In genomic region chr10:12916376-12916775, GRCm38 (mm10) we compare ENCODE assay signal across 26 mouse cellular contexts. TPM values are rescaled to one million over a fixed set of nuclear protein-coding genes. Genes with fewer than 3 reads are reported as not detected.
DNase-seq lines count a peak whose midpoint lies in the region; TF ChIP-seq lines count a peak whose summit lies in the region.
"Had no signal": no experiment of that assay in that cellular context is flagged by ENCODE, and none has a peak within 500 bp of the region (broad histone marks: within the 10 kb centered on the region; RNA-seq: fewer than 3 reads in every experiment).

No protein-coding gene starts in this region.

- no peaks in the 10 kb centered on the region for H3K4me1 ChIP-seq in ES-Bruce4 (ENCODE audit: control insufficient read depth, insufficient read depth, low read length)
- H3K4me1 ChIP-seq in embryonic fibroblast, embryonic 13.5 days (ENCODE audit: control insufficient read depth, insufficient read depth, low read length), result peaks cover 5% of the 10 kb centered on the region; the same call in 1 of the 2 replicates
- peaks cover 21% of the 10 kb centered on the region for H3K4me1 ChIP-seq in limb, embryonic 10.5 days
- H3K4me1 ChIP-seq: forebrain, embryonic 12.5 days; forebrain, embryonic 15.5 days; hindbrain, embryonic 13.5 days; intestine, embryonic 15.5 days had no signal

- peak overlapping the region; percentile 43; the same call in 1 of the 2 replicates for H3K27ac ChIP-seq in layer of hippocampus, adult 2 months
- H3K27ac ChIP-seq in ES-Bruce4 (ENCODE audit: insufficient read depth, low read length), result 0 out of 2 replicates have a peak overlapping the region, but pooled peaks have one; percentile 96
- peak overlapping the region; percentile 30; the same call in 1 of the 2 replicates for H3K27ac ChIP-seq in embryonic fibroblast, embryonic 13.5 days (ENCODE audit: insufficient read depth, low read length)
- H3K27ac ChIP-seq in limb, embryonic 10.5 days, result no peak overlapping the region
- H3K27ac ChIP-seq: embryonic facial prominence, embryonic 15.5 days; forebrain, embryonic 12.5 days; forebrain, embryonic 15.5 days; heart, embryonic 15.5 days; hindbrain, embryonic 13.5 days; intestine, embryonic 15.5 days had no signal

- TF ChIP-seq EP300 in ES-Bruce4 (IDR thresholded peaks at IDR 0.05; ENCODE audit: insufficient read depth, low read depth, low read length), result no peak

- TF ChIP-seq POLR2A in ES-Bruce4 (IDR thresholded peaks at IDR 0.05; ENCODE audit: insufficient read depth, low read length), result no peak
- no peak for TF ChIP-seq POLR2A in embryonic fibroblast, embryonic 13.5 days (IDR thresholded peaks at IDR 0.05; ENCODE audit: low read depth, low read length)

- H3K36me3 ChIP-seq in ES-Bruce4 (ENCODE audit: control insufficient read depth, insufficient read depth, low read length, poor library complexity, severe bottlenecking), result no peaks in the 10 kb centered on the region
- no peaks in the 10 kb centered on the region for H3K36me3 ChIP-seq in limb, embryonic 10.5 days
- H3K36me3 ChIP-seq: embryonic facial prominence, embryonic 12.5 days; embryonic facial prominence, embryonic 15.5 days; forebrain, embryonic 12.5 days; forebrain, embryonic 15.5 days; heart, embryonic 12.5 days; heart, embryonic 15.5 days; hindbrain, embryonic 10.5 days; hindbrain, embryonic 13.5 days; intestine, embryonic 15.5 days had no signal

- no peak overlapping the region for H3K4me3 ChIP-seq in layer of hippocampus, adult 2 months
- H3K4me3 ChIP-seq in ES-Bruce4 (ENCODE audit: low read depth, low read length), result no peak overlapping the region
- H3K4me3 ChIP-seq in embryonic fibroblast, embryonic 13.5 days (ENCODE audit: insufficient read depth, low read length), result no peak overlapping the region
- H3K4me3 ChIP-seq in limb, embryonic 10.5 days, result no peak overlapping the region
- H3K4me3 ChIP-seq: embryonic facial prominence, embryonic 12.5 days; embryonic facial prominence, embryonic 15.5 days; erythroblast, embryonic 14.5 days; forebrain, embryonic 12.5 days; forebrain, embryonic 15.5 days; heart, embryonic 12.5 days; heart, embryonic 15.5 days; hindbrain, embryonic 10.5 days; hindbrain, embryonic 13.5 days; intestine, embryonic 15.5 days had no signal

- no peak for DNase-seq in layer of hippocampus, adult 2 months (ENCODE audit: low spot score in 2 of 2)
- no peak for DNase-seq in layer of hippocampus, adult 9-11 months
- DNase-seq in limb, embryonic 10.5 days (ENCODE audit: low spot score), result no peak
- DNase-seq in kidney, postnatal 4 days, result no peak
- DNase-seq: adrenal gland, postnatal 10 days; adrenal gland, postnatal 36 days; cerebellum, adult 18-20 months; cerebellum, adult 9-10 months; cerebellum, postnatal 14 days; gastrocnemius, postnatal 25 days; heart, adult 18-20 months; heart, postnatal 10 days; heart, postnatal 36 days had no signal

- WGBS in limb, embryonic 10.5 days, result 96% methylated on average over 6 of the region's 6 CpGs

- H3K9me3 ChIP-seq in ES-Bruce4 (replicated peaks; ENCODE audit: control insufficient read depth, insufficient read depth, low read length, poor library complexity, severe bottlenecking), result no peaks in the 10 kb centered on the region
- no peaks in the 10 kb centered on the region for H3K9me3 ChIP-seq in limb, embryonic 10.5 days (replicated peaks)
- H3K9me3 ChIP-seq: embryonic facial prominence, embryonic 12.5 days; embryonic facial prominence, embryonic 15.5 days; forebrain, embryonic 12.5 days; forebrain, embryonic 15.5 days; heart, embryonic 12.5 days; heart, embryonic 15.5 days; hindbrain, embryonic 10.5 days; hindbrain, embryonic 13.5 days; intestine, embryonic 15.5 days had no signal

- no peak overlapping the region for H3K9ac ChIP-seq in ES-Bruce4 (ENCODE audit: low read depth, poor library complexity, severe bottlenecking)
- H3K9ac ChIP-seq: embryonic facial prominence, embryonic 12.5 days; embryonic facial prominence, embryonic 15.5 days; forebrain, embryonic 12.5 days; forebrain, embryonic 15.5 days; heart, embryonic 12.5 days; heart, embryonic 15.5 days; hindbrain, embryonic 13.5 days; intestine, embryonic 15.5 days had no signal

- no peak for TF ChIP-seq CTCF in layer of hippocampus, adult 2 months (conservative IDR thresholded peaks at IDR 0.05)
- TF ChIP-seq CTCF in ES-Bruce4 (IDR thresholded peaks at IDR 0.05; ENCODE audit: low read depth, low read length), result no peak
- no peak for TF ChIP-seq CTCF in embryonic fibroblast, embryonic 13.5 days (IDR thresholded peaks at IDR 0.05; ENCODE audit: borderline replicate concordance, insufficient read depth, low read length)

- no peaks in the 10 kb centered on the region for H3K27me3 ChIP-seq in ES-Bruce4 (ENCODE audit: control insufficient read depth, insufficient read depth, low read length, poor library complexity, severe bottlenecking)
- H3K27me3 ChIP-seq in limb, embryonic 10.5 days (ENCODE audit: low read depth, poor library complexity, severe bottlenecking), result no peaks in the 10 kb centered on the region
- H3K27me3 ChIP-seq: embryonic facial prominence, embryonic 12.5 days; embryonic facial prominence, embryonic 15.5 days; forebrain, embryonic 12.5 days; forebrain, embryonic 15.5 days; heart, embryonic 12.5 days; heart, embryonic 15.5 days; hindbrain, embryonic 13.5 days; intestine, embryonic 15.5 days; Patski had no signal

RNA-seq across cellular contexts. Expression of gene Utrn, which starts 47.2 kb away (rescaled TPM):
- 10 to 100 TPM; 33.7 to 39.8 TPM for total RNA-seq in layer of hippocampus, adult 2 months (2021)
- 159 and 161 TPM in 2 replicates for polyA plus RNA-seq in ES-Bruce4 (2011; ENCODE audit: insufficient read depth, insufficient read length, low read depth, missing spikeins)
- polyA plus RNA-seq in embryonic fibroblast, embryonic 13.5 days (2011; ENCODE audit: insufficient read length, low read depth, missing spikeins), result 104 and 132 TPM in 2 replicates
- 40.2 and 49.0 TPM in 2 replicates for polyA plus RNA-seq in limb, embryonic 10.5 days (2016; fragmentation: Nextera tagmentation; extraction: Ambion mirVana)

RNA-seq across cellular contexts. Expression of gene Stx11, which starts 47.7 kb away (rescaled TPM):
- under 1 TPM; 0.07 to 0.33 TPM for total RNA-seq in layer of hippocampus, adult 2 months (2021)
- 2.1 and 5.0 TPM in 2 replicates for polyA plus RNA-seq in ES-Bruce4 (2011; ENCODE audit: insufficient read depth, insufficient read length, low read depth, missing spikeins)
- 5.1 and 6.8 TPM in 2 replicates for polyA plus RNA-seq in embryonic fibroblast, embryonic 13.5 days (2011; ENCODE audit: insufficient read length, low read depth, missing spikeins)
- 0.92 and 1.2 TPM in 2 replicates for polyA plus RNA-seq in limb, embryonic 10.5 days (2016; fragmentation: Nextera tagmentation; extraction: Ambion mirVana)
